Mouse (Mus musculus) liver, embryonic 15.5 days (tissue): ENCODE results near the gene Lmntd2. TPM values are rescaled to one million over a fixed set of nuclear protein-coding genes. Genes with fewer than 3 reads are reported as not detected.
A peak's percentile ranks its signal among the peaks of the same experiment; 100 is the strongest.

Experiments used
- ATAC-seq: fragments of 200-750 bp; cut with Nextera tagmentation; 2 replicates; pipeline ENCODE4 v1.8.0; 2017; ENCODE audit warnings: moderate number of reproducible peaks, mild to moderate bottlenecking, moderate library complexity; ENCODE audit not compliant: insufficient read depth
- H3K27ac ChIP-seq: fragments of 300-500 bp; sonication (generic); replicated peaks from 2 replicates; pipeline ENCODE4 v1.5.1; 2015; ENCODE audit warnings: mild to moderate bottlenecking, inconsistent platforms
- H3K27me3 ChIP-seq: fragments of 300-500 bp; sonication (generic); 2 replicates; pipeline ENCODE4 v1.6.1; 2015; ENCODE audit warnings: mild to moderate bottlenecking, inconsistent platforms
- H3K36me3 ChIP-seq: fragments of 300-500 bp; sonication (generic); replicated peaks from 2 replicates; pipeline ENCODE4 v1.6.1; 2015; ENCODE audit warnings: moderate library complexity, mild to moderate bottlenecking, inconsistent platforms
- H3K4me1 ChIP-seq: fragments of 300-500 bp; sonication (generic); replicated peaks from 2 replicates; pipeline ENCODE4 v1.6.1; 2015; ENCODE audit warnings: inconsistent platforms
- H3K4me2 ChIP-seq: fragments of 300-500 bp; sonication (generic); 2 replicates; pipeline ENCODE4 v1.6.1; 2015; ENCODE audit warnings: moderate library complexity, mild to moderate bottlenecking, inconsistent platforms
- H3K4me3 ChIP-seq: fragments of 300-500 bp; sonication (generic); replicated peaks from 2 replicates; pipeline ENCODE4 v1.5.1; 2015; ENCODE audit warnings: mild to moderate bottlenecking, inconsistent platforms
- H3K9ac ChIP-seq: fragments of 300-500 bp; sonication (generic); 2 replicates; pipeline ENCODE4 v1.6.1; 2015; ENCODE audit warnings: moderate library complexity, mild to moderate bottlenecking, inconsistent platforms
- H3K9me3 ChIP-seq: fragments of 300-500 bp; sonication (generic); replicated peaks from 2 replicates; pipeline ENCODE4 v1.6.1; 2016; ENCODE audit warnings: inconsistent platforms
- WGBS: fragments of 180-500 bp; shearing (Covaris S2); methylation state at CpG from one replicate; pipeline ENCODE4 v1.1.7; 2015; ENCODE audit warnings: mixed read lengths; ENCODE audit not compliant: insufficient replicate concordance; 5-methylcytosine and 5-hydroxymethylcytosine counted together
- polyA plus RNA-seq: library from polyadenylated mRNA; unstranded; fragments of >200 nt; fragmentation: Nextera tagmentation; extraction: Ambion mirVana; gene quantifications from 2 replicates; pipeline ENCODE4 v1.2.1, GENCODE M21; 2015

Gene Lmntd2
- polyA plus RNA-seq, 1 experiment from 2014 or later = 0.60 TPM

DNA sequence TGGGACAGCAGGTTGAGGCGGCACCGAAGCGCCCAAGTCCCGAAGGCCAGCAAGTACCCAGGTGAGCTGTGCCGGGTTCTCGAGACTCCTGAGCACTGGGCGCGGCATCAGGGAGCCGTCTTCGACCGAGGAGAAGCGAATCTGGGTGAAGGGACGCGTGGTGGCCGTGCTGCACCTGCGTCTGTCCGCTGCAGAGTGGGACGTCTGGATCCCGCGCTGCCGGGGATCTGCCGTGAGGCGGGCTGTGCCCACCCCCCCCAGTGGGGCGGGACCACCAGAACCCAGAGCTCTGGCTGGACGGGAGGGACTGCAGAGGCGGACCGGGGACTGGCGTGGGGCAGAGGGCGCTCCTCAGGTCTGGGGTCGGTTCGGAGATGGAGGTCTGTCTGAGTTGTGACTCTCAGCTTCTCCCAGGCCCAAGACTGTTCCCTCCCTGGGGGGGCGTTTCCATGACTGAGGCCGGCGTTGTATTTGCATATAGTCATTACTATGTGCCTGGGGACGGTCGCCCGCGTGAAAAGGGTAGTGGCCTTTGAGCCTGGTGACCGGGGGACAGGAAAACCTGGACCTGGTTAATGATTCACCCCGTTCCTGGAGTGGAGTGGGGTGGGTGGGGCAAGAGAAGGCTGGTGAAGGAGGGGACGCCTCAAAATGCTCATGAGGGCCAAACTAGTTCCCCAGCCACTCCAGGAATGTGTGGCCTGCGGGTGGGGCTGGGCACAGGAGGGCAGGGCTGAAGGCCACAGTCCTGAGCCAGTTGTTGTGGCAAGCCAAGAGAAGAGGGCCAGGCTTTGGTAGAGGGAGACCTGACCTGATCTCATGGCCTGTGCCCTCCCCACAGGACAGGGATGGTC, 2.2 kb upstream of the Lmntd2 start:
- H3K36me3 ChIP-seq = peaks cover 35% of the 10 kb centered on the region
- H3K9me3 ChIP-seq = no peaks in the 10 kb centered on the region
- ATAC-seq = peak; percentile 49
- H3K27ac ChIP-seq = peak overlapping the region; percentile 92
- H3K4me1 ChIP-seq = peaks cover 97% of the 10 kb centered on the region
- H3K4me3 ChIP-seq = peak overlapping the region; percentile 80
- peak overlapping the region; percentile 100 for H3K4me2 ChIP-seq
- WGBS = 1% methylated on average over 42 of the region's 42 CpGs
- H3K27me3 ChIP-seq = no peaks in the 10 kb centered on the region
- H3K9ac ChIP-seq = peak overlapping the region; percentile 89

DNA sequence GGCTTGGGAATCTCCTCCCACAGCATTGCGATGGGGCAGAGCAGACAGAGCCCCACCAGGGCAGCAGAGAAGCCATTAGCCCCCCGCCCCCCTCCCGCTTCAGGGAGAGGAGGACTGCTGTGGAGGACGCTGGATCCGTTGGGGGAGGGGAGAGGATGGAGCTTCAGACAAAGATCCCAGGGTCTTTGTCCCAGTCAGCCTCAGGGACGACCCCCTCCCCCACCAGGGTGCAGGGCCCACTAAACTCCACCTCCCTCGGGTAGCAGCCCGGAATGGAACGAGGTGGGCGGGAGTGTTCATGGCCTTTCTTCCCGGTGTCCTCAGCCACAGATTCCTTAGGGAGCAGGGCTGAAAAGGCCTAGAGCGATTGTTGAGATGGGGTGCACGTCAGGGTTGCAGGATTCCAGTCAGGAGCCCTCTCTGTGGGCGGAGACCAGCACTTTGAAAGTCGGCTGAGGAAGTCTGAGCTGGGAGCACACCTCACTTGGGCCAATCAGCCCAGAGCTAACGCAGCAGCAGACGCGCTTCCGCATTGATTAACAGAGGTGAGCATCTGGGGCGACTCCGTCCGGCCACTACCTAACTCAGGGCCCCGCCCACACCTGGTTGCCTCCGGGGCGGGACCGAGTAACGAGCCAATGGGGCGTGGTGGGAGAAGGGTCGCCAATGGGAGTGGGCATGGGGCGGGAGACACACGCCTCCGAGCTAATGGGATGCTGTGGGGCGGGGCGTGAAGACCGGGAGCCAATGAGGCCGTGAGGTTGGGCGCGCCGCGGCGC, 1.4 kb upstream of the Lmntd2 start, which contains the start of gene Rassf7:
Rassf7 (plus strand) TSS at position 760 of the 779 bp plus-strand sequence.
- H3K4me2 ChIP-seq = peak within 1 kb of the TSS; percentile 100
- 4% methylated on average over 41 of the region's 41 CpGs for WGBS
- peaks cover 97% of the 10 kb centered on the region for H3K4me1 ChIP-seq
- ATAC-seq = peak; percentile 94
- H3K36me3 ChIP-seq = peaks cover 31% of the 10 kb centered on the region
- peak within 1 kb of the TSS; percentile 89 for H3K9ac ChIP-seq
- 0 out of 2 replicates have a peak, but pooled peaks cover 4% of the 10 kb centered on the region for H3K27me3 ChIP-seq
- H3K9me3 ChIP-seq = no peaks in the 10 kb centered on the region
- H3K27ac ChIP-seq = peak within 1 kb of the TSS; percentile 92
- peak within 1 kb of the TSS; percentile 80 for H3K4me3 ChIP-seq

DNA sequence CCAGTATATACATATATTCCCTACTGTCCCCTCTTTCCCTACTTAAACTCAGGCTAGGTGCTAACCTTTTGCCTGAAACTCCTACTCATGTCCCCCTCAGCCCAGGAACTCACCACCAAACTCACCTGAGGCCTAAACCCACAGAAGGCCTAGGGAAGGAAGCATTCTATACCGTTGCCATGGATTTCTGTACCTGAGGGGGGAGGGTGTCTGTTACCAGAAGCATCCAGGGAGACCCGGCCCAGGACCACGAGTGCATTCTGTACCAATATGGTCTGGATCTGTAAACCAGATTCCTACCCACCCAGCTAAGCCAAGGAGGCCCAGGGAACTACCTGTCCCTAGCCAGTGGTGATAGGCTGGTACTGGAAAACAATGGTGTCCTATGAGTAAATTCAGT, 430 bp upstream of the Lmntd2 start:
- Histone ChIP-seq H3K9ac (no peak overlapping the region), H3K36me3 (peaks cover 22% of the 10 kb centered on the region), H3K27me3 (0 out of 2 replicates have a peak, but pooled peaks cover 4% of the 10 kb centered on the region), H3K4me3 (no peak overlapping the region), H3K4me1 (peaks cover 97% of the 10 kb centered on the region), H3K27ac (peak overlapping the region; percentile 92), H3K4me2 (no peak overlapping the region; the same call in 1 of the 2 replicates), H3K9me3 (no peaks in the 10 kb centered on the region)
- ATAC-seq = no peak
- 81% methylated on average over 3 of the region's 3 CpGs for WGBS

DNA sequence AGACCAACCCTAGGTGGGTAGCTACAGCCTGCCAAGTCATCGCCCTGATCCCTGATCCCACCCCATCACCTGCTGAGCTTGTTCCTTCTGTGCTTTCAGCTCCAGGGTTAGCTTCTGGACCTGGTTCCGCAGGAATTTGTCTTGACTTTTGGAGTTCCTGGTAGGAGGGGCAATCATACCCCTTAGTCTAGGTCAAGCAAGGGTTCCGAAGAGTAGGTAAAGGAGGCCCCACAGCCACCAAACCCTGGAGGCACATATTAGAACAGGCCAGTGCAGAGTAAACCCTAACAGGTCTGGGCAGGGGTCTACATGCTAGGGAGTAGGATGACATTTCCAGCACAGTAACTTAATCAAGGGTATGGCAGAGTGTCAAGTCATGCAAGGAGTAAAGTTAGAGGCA, 747 bp downstream of the Lmntd2 start:
- no peak overlapping the region for H3K4me2 ChIP-seq
- H3K9me3 ChIP-seq = no peaks in the 10 kb centered on the region
- H3K9ac ChIP-seq = no peak overlapping the region
- 81% methylated on average over 3 of the region's 3 CpGs for WGBS
- no peak for ATAC-seq
- no peak overlapping the region for H3K4me3 ChIP-seq
- H3K27me3 ChIP-seq = 0 out of 2 replicates have a peak, but pooled peaks cover 4% of the 10 kb centered on the region
- peaks cover 11% of the 10 kb centered on the region for H3K36me3 ChIP-seq
- peak overlapping the region; percentile 92 for H3K27ac ChIP-seq
- H3K4me1 ChIP-seq = peaks cover 97% of the 10 kb centered on the region

DNA sequence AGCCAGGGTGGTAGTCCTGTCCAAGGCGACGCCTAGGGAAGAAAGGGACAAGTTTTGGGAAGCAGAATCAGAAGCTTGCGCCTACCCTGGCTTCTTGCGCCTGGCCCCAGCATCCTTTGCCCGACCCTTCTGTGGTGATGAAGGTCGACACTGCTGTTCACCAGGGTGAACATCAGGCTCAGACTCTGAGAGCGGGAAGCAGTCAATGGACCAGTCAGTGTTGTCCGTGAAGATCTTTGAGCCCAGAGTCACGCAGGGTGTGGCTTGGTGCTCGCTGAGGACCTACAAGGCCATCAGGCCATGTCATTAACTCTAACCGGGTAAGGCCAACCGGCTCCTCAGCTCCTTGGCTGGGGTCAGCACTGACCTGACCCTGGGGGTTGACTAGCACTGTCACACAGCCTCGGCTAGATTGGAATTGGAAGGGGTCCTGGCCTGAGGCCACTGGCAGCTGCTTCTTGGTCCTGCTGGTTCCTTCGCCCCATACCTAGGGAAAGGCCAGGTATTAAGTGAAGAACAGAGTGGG, 3.2 kb downstream of the Lmntd2 start:
- WGBS = 81% methylated on average over 14 of the region's 14 CpGs
- H3K9ac ChIP-seq = peak overlapping the region; percentile 15; the same call in 1 of the 2 replicates
- H3K27ac ChIP-seq = peak overlapping the region; percentile 91; the same call in 1 of the 2 replicates
- 0 out of 2 replicates have a peak, but pooled peaks cover 4% of the 10 kb centered on the region for H3K27me3 ChIP-seq
- H3K36me3 ChIP-seq = no peaks in the 10 kb centered on the region
- H3K4me2 ChIP-seq = peak overlapping the region; percentile 74; the same call in 1 of the 2 replicates
- peaks cover 98% of the 10 kb centered on the region for H3K4me1 ChIP-seq
- ATAC-seq = no peak
- no peak overlapping the region for H3K4me3 ChIP-seq
- no peaks in the 10 kb centered on the region for H3K9me3 ChIP-seq

DNA sequence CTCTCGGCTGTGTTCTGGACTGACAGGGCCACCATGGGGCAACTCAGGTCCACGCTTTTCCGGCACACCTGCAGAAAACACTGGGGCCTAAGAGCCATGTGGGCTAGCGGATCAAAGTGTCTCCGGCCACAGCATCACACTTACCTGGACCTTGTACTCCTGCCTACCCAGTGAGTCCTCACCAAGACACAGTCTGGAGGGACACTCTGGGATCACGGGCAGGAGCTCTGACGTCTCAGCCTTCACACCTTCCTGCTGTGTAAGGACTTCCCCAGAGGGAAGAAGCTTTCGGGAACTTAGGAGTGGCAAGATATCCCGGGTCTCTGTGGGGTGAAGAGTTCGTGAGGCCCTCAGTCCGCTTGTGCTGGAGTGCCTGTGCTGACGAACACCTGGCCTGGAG, 3.7 kb downstream of the Lmntd2 start:
- Histone ChIP-seq H3K9ac (peak overlapping the region; percentile 57; the same call in 1 of the 2 replicates), H3K27ac (peak overlapping the region; percentile 91), H3K4me2 (peak overlapping the region; percentile 74), H3K9me3 (no peaks in the 10 kb centered on the region), H3K4me1 (peaks cover 98% of the 10 kb centered on the region), H3K27me3 (0 out of 2 replicates have a peak, but pooled peaks cover 4% of the 10 kb centered on the region), H3K4me3 (peak overlapping the region; percentile 28), H3K36me3 (no peaks in the 10 kb centered on the region)
- ATAC-seq = no peak
- 71% methylated on average over 12 of the region's 12 CpGs for WGBS

DNA sequence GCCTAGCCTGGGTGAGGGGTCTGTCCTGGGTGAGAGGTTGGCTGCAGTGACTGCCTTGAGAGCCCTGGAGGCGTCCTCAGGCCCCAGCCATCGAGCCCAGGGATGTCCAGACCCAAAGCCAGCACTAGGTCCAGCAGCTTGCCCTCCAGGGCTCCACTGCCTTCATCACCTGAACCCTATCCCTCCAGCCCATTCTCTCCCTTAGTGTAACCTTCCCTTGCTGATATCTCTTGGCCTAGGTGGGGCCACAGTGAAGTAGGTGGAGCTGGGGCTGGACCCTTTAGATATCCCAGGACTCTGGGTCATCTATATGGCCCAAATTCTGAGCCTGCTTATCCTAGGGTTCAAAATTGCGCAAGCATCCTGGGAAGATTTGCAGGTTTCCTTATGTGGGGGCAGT, 4.4 kb downstream of the Lmntd2 start:
- 0 out of 2 replicates have a peak, but pooled peaks cover 4% of the 10 kb centered on the region for H3K27me3 ChIP-seq
- H3K9me3 ChIP-seq = no peaks in the 10 kb centered on the region
- peak overlapping the region; percentile 57 for H3K9ac ChIP-seq
- peak; percentile 93 for ATAC-seq
- peaks cover 98% of the 10 kb centered on the region for H3K4me1 ChIP-seq
- H3K4me2 ChIP-seq = peak overlapping the region; percentile 74
- H3K27ac ChIP-seq = peak overlapping the region; percentile 91
- peak overlapping the region; percentile 28 for H3K4me3 ChIP-seq
- H3K36me3 ChIP-seq = no peaks in the 10 kb centered on the region
- WGBS = 47% methylated on average over 3 of the region's 3 CpGs

DNA sequence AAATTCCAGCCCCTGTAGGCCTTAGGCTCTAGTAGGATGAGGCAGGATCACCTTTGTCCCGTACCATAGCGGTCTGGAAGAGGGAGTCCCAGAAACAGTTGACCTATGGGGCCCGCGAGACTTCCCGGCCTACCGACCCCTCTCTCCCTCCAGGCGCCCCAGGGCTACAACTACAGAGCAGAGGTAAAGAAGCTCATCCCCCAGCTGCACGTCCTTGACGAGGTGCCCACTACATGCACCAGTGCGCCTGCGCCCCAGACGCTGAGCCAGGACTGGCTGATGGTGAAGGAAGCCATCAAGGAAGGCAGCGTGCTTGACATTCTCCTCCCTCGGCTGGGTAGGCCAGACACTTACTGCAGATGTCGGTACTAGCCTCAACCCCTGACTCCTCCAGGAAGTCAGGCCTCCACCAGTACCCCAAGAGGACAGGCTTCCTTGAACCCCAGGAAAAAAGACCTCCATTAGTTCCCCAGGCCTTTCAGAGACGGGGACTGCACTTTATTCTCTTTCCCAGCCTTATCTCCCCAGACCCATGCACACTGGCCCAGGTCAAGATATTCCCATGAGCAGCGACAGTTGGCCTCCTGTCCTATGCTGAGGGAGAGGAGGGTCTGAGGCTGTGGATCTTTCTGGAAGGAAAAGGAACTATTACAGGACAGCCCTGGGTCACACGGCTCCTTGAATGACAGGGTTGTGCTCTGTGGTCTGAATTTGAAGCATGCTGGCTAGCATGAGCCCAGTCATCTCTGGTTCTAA, 7.5 kb downstream of the Lmntd2 start:
- peak overlapping the region; percentile 35; the same call in 1 of the 2 replicates for H3K9ac ChIP-seq
- peak overlapping the region; percentile 18; the same call in 1 of the 2 replicates for H3K4me2 ChIP-seq
- peak; percentile 36; the same call in 1 of the 2 replicates for ATAC-seq
- H3K27ac ChIP-seq = peak overlapping the region; percentile 91
- 76% methylated on average over 18 of the region's 18 CpGs for WGBS
- H3K4me1 ChIP-seq = peaks cover 74% of the 10 kb centered on the region
- H3K4me3 ChIP-seq = no peak overlapping the region
- no peaks in the 10 kb centered on the region for H3K9me3 ChIP-seq
- H3K27me3 ChIP-seq = 0 out of 2 replicates have a peak, but pooled peaks cover 4% of the 10 kb centered on the region
- H3K36me3 ChIP-seq = no peaks in the 10 kb centered on the region

DNA sequence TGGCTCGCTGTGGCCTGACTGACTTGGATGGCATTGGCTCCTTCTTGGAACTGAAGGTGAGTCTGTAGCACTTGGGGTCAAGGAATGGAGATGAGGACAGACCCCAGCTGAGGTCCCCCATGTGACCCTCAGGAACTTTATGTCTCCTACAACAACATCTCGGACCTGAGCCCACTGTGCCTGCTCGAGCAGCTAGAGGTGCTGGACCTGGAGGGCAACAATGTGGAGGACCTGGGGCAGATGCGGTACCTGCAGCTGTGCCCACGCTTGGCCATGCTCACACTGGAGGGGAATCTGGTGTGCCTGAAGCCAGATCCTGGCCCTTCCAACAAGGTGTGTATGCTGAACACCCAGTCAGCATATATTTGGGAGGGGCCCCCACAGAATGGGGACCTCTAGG, 8.4 kb downstream of the Lmntd2 start:
- 84% methylated on average over 5 of the region's 5 CpGs for WGBS
- no peak overlapping the region for H3K4me3 ChIP-seq
- no peak overlapping the region for H3K4me2 ChIP-seq
- peak overlapping the region; percentile 91; the same call in 1 of the 2 replicates for H3K27ac ChIP-seq
- peaks cover 70% of the 10 kb centered on the region for H3K4me1 ChIP-seq
- ATAC-seq = no peak
- H3K27me3 ChIP-seq = no peaks in the 10 kb centered on the region
- no peaks in the 10 kb centered on the region for H3K36me3 ChIP-seq
- no peaks in the 10 kb centered on the region for H3K9me3 ChIP-seq
- H3K9ac ChIP-seq = no peak overlapping the region

DNA sequence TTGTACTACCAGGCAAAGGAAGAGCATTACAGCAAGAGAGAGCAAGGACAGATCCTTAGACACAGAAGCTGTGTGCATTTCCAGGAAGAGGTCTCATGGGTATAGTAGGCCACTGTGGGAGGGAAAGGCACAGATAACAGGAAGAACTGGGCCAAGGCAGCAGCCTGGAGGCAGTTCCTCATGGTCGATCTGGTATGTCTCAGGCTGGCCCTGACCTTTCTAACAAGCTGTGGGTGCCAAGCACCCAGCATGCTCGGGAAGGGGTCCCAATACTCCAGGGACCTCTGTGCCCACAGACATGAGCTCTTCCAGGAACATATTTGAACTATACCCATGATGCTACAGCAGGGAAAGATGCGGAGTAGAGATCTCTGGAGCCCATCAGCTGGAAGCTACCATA, 9.3 kb downstream of the Lmntd2 start:
- H3K4me3 ChIP-seq = no peak overlapping the region
- peak overlapping the region; percentile 34; the same call in 1 of the 2 replicates for H3K27ac ChIP-seq
- no peaks in the 10 kb centered on the region for H3K9me3 ChIP-seq
- ATAC-seq = no peak
- peaks cover 68% of the 10 kb centered on the region for H3K4me1 ChIP-seq
- H3K4me2 ChIP-seq = no peak overlapping the region
- no peaks in the 10 kb centered on the region for H3K36me3 ChIP-seq
- no peak overlapping the region for H3K9ac ChIP-seq
- 57% methylated on average over 3 of the region's 3 CpGs for WGBS
- no peaks in the 10 kb centered on the region for H3K27me3 ChIP-seq
